Mouse (Mus musculus) megakaryocyte progenitor cell, adult 5-6 weeks (primary cell): ENCODE measurements around the gene Parp8. TPM values are rescaled to one million over a fixed set of nuclear protein-coding genes. Genes with fewer than 3 reads are reported as not detected.
A peak's percentile ranks its signal among the peaks of the same experiment; 100 is the strongest.

Source experiments
- ATAC-seq: replicated peaks from 2 replicates; pipeline ENCODE4 v1.8.0; 2016; ENCODE audit warnings: mild to moderate bottlenecking, moderate TSS enrichment, inconsistent platforms; ENCODE audit not compliant: poor library complexity
- total RNA-seq, 2 experiments: library from RNA; stranded (forward) in 1 of 2; stranded (reverse) in 1 of 2; fragments of 157-497, 149-512 nt in 1 of 2; fragments of 200-1000 nt in 1 of 2; gene quantifications; 2 replicates each; pipeline versions ENCODE4 v1.2.3 to v1.2.4; 2015 to 2017

Parp8 gene
- total RNA-seq, 2 experiments from 2014 or later, result 89.5 to 167 TPM

GRCm38 (mm10) chr13:116884422-116884942 lies 140.9 kb downstream of the Parp8 start:
- ATAC-seq, result peak; percentile 45

- 0 out of 2 replicates have a peak, but pooled peaks have one; percentile 12 for ATAC-seq
Observed at GRCm38 (mm10) chr13:116882226-116882625, 143.1 kb downstream of the Parp8 start.

GRCm38 (mm10) chr13:116879580-116880192 lies 145.7 kb downstream of the Parp8 start:
- no peak for ATAC-seq

- ATAC-seq, result no peak
Observed at GRCm38 (mm10) chr13:116870221-116870620, 155.1 kb downstream of the Parp8 start.

GRCm38 (mm10) chr13:116843937-116844336 lies 181.4 kb downstream of the Parp8 start:
- peak; percentile 100 for ATAC-seq

- peak; percentile 60; the same call in 1 of the 2 replicates for ATAC-seq
Observed at GRCm38 (mm10) chr13:116830984-116831383, 194.4 kb downstream of the Parp8 start.

GRCm38 (mm10) chr13:116829015-116829414 lies 196.3 kb downstream of the Parp8 start:
- peak; percentile 34 for ATAC-seq

- no peak for ATAC-seq
Observed at GRCm38 (mm10) chr13:116811456-116811855, 213.9 kb downstream of the Parp8 start.

Other genes with a start within 250 kb of the Parp8 start
- 420 and 495 TPM in 2 replicates for gene Emb, start 183.0 kb upstream of the Parp8 start, total RNA-seq (2015)
- 530 and 572 TPM in 2 replicates for gene Emb, start 183.0 kb upstream of the Parp8 start, total RNA-seq (2017)
- gene Gm17509, start 195.5 kb upstream of the Parp8 start, total RNA-seq (2015), result 0.12 and 0.34 TPM in 2 replicates
- gene Gm17509, start 195.5 kb upstream of the Parp8 start, total RNA-seq (2017), result 0.25 and 0.74 TPM in 2 replicates